Mouse (Mus musculus) midbrain, embryonic 10.5 days (tissue): ENCODE measurements around the gene Upf3b. TPM values are rescaled to one million over a fixed set of nuclear protein-coding genes. Genes with fewer than 3 reads are reported as not detected.
A peak's percentile ranks its signal among the peaks of the same experiment; 100 is the strongest.

Experiments
- DNase-seq: peaks from one replicate; pipeline ENCODE4 v3.0.0-alpha.2; 2017; ENCODE audit warnings: low spot score
- H3K27ac ChIP-seq: fragments of 300-500 bp; sonication (generic); replicated peaks from 2 replicates; pipeline ENCODE4 v1.5.1; 2016; ENCODE audit warnings: mild to moderate bottlenecking
- H3K27me3 ChIP-seq: fragments of 300-500 bp; sonication (generic); 2 replicates; pipeline ENCODE4 v1.6.1; 2016; ENCODE audit warnings: low read depth, mild to moderate bottlenecking; ENCODE audit not compliant: poor library complexity, severe bottlenecking
- H3K36me3 ChIP-seq: fragments of 300-500 bp; sonication (generic); 2 replicates; pipeline ENCODE4 v1.6.1; 2016; ENCODE audit warnings: mild to moderate bottlenecking, moderate library complexity
- H3K4me1 ChIP-seq: fragments of 300-500 bp; sonication (generic); 2 replicates; pipeline ENCODE4 v1.6.1; 2016
- H3K4me3 ChIP-seq: fragments of 300-500 bp; sonication (generic); 2 replicates; pipeline ENCODE4 v1.5.1; 2016; ENCODE audit warnings: mild to moderate bottlenecking, moderate library complexity
- H3K9me3 ChIP-seq: fragments of 300-500 bp; sonication (generic); replicated peaks from 2 replicates; pipeline ENCODE4 v1.6.1; 2016; ENCODE audit warnings: mild to moderate bottlenecking
- WGBS: fragments of 180-500 bp; shearing (Covaris S2); methylation state at CpG from one replicate; pipeline ENCODE4 v1.1.7; 2016; 5-methylcytosine and 5-hydroxymethylcytosine counted together
- polyA plus RNA-seq: library from polyadenylated mRNA; unstranded; fragments of >200 nt; fragmentation: Nextera tagmentation; extraction: Ambion mirVana; gene quantifications from 2 replicates; pipeline ENCODE4 v1.2.1, GENCODE M21; 2016

Gene Upf3b
- polyA plus RNA-seq, 1 experiment from 2014 or later, result 19.3 TPM

DNA sequence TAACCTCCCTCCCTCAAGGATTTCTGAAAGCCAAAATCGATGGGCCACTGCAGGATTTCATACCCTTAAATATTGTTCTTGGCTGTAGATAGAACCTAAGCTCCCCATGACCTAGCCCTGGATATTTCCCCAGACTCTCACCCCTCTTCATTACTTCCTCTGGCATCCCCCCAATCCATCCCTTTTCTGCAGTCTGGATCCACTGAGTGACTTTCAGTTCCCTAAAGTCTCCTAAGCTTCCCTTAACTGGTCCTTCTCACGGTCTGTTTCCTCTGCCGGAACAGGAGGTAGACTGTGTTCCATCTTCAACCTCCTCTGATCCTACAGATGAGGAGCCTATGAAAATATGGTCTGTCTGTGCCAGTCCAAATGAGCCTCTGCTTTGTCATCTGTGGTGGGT lies 42.8 kb downstream of the Upf3b start:
- H3K27me3 ChIP-seq, result no peaks in the 10 kb centered on the region
- no peak overlapping the region for H3K4me3 ChIP-seq
- H3K36me3 ChIP-seq, result no peaks in the 10 kb centered on the region
- no peaks in the 10 kb centered on the region for H3K4me1 ChIP-seq
- no peak for DNase-seq
- 91% methylated on average over 3 of the region's 3 CpGs for whole genome bisulfite sequencing
- no peak overlapping the region for H3K27ac ChIP-seq
- H3K9me3 ChIP-seq, result no peaks in the 10 kb centered on the region

GRCm38 (mm10) chrX:37063902-37064301 lies 46.2 kb downstream of the Upf3b start:
- no peaks in the 10 kb centered on the region for H3K4me1 ChIP-seq
- no peak for DNase-seq
- 85% methylated on average over 9 of the region's 9 CpGs for WGBS

GRCm38 (mm10) chrX:37048890-37049823 lies 61.0 kb downstream of the Upf3b start:
- DNase-seq, result peak; percentile 33
- 13% methylated on average over 70 of the region's 70 CpGs for WGBS
- Histone ChIP-seq H3K4me1 (peaks cover 13% of the 10 kb centered on the region), H3K36me3 (no peaks in the 10 kb centered on the region), H3K27me3 (peaks cover 99% of the 10 kb centered on the region), H3K9me3 (peaks cover 6% of the 10 kb centered on the region; the same call in 1 of the 2 replicates), H3K27ac (no peak overlapping the region), H3K4me3 (peak overlapping the region; percentile 50)

More at GRCm38 (mm10) chrX:37063902-37064301, 46.2 kb downstream of the Upf3b start:
- Histone ChIP-seq H3K27ac (no peak overlapping the region), H3K9me3 (no peaks in the 10 kb centered on the region), H3K36me3 (no peaks in the 10 kb centered on the region), H3K27me3 (no peaks in the 10 kb centered on the region), H3K4me3 (no peak overlapping the region)

- no peak within 1 kb of the TSS for H3K27ac ChIP-seq
- H3K4me1 ChIP-seq, result peaks cover 13% of the 10 kb centered on the region
- WGBS, result 22% methylated on average over 38 of the region's 38 CpGs
- H3K27me3 ChIP-seq, result peaks cover 91% of the 10 kb centered on the region
- peak; percentile 18 for DNase-seq
- H3K9me3 ChIP-seq, result peaks cover 6% of the 10 kb centered on the region; the same call in 1 of the 2 replicates
- H3K4me3 ChIP-seq, result peak within 1 kb of the TSS; percentile 50
- no peaks in the 10 kb centered on the region for H3K36me3 ChIP-seq
Measured at GRCm38 (mm10) chrX:37048066-37048889, 61.8 kb downstream of the Upf3b start, which contains the start of gene Sowahd. TSS of gene Sowahd (plus strand) at chrX:37048845.

DNA sequence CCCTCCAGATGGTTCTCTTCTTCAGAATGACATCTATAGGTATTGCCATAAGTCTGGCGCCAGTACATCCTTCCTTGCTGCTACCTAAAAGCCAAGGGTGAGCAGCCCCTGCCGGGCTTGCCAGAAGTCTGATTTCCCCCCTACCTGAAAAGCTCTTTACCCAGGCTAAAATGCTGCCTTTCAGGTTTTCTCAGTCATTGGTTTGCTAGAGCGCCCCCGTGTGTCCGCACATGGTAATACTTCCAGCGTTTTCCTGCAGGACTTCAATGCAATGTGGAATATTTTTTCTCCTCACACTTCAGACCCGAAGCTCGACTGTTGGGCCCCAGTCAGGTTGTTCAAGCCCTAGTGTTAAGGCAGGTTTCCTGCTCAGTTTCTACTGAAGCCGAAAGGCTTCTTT lies 67.4 kb downstream of the Upf3b start:
- H3K4me1 ChIP-seq, result no peaks in the 10 kb centered on the region
- no peak overlapping the region for H3K27ac ChIP-seq
- peaks cover 35% of the 10 kb centered on the region for H3K27me3 ChIP-seq
- 24% methylated on average over 9 of the region's 9 CpGs for WGBS
- H3K36me3 ChIP-seq, result no peaks in the 10 kb centered on the region
- peak; percentile 50 for DNase-seq
- H3K9me3 ChIP-seq, result no peaks in the 10 kb centered on the region
- H3K4me3 ChIP-seq, result no peak overlapping the region

Other genes starting within 250 kb of the Upf3b start
- 131 TPM in 2 replicates for gene Ube2a, start 236.4 kb downstream of the Upf3b start, polyA plus RNA-seq
- gene C330007P06Rik, start 236.2 kb downstream of the Upf3b start, polyA plus RNA-seq, result 30.9 and 32.1 TPM in 2 replicates
- gene Nkrf, start 207.4 kb downstream of the Upf3b start, polyA plus RNA-seq, result 2.8 and 4.3 TPM in 2 replicates
- gene Sept6, start 118.5 kb downstream of the Upf3b start, polyA plus RNA-seq, result 32.3 and 39.8 TPM in 2 replicates
- not detected in 2 replicates for gene Sowahd, start 61.5 kb downstream of the Upf3b start, polyA plus RNA-seq
- 366 and 467 TPM in 2 replicates for gene Rpl39, start 24.9 kb downstream of the Upf3b start, polyA plus RNA-seq
- 19.8 and 20.7 TPM in 2 replicates for gene Nkap, start 16.5 kb upstream of the Upf3b start, polyA plus RNA-seq
- gene Akap14, start 58.5 kb upstream of the Upf3b start, polyA plus RNA-seq, result 0.15 and 0.31 TPM in 2 replicates
- gene Ndufa1, start 80.8 kb upstream of the Upf3b start, polyA plus RNA-seq, result 401 and 420 TPM in 2 replicates
- 13.0 and 14.1 TPM in 2 replicates for gene Rnf113a1, start 80.9 kb upstream of the Upf3b start, polyA plus RNA-seq
- gene Gm9, start 100.7 kb upstream of the Upf3b start, polyA plus RNA-seq, result not detected in 2 replicates
- not detected in 2 replicates for gene Rhox1, start 111.9 kb upstream of the Upf3b start, polyA plus RNA-seq
- gene Rhox2a, start 134.7 kb upstream of the Upf3b start, polyA plus RNA-seq, result 0.26 TPM in 1 of 2 replicates, not detected in the other
- gene Rhox3a, start 139.6 kb upstream of the Upf3b start, polyA plus RNA-seq, result not detected in 2 replicates
- gene Rhox4a, start 155.0 kb upstream of the Upf3b start, polyA plus RNA-seq, result not detected in 2 replicates